Mouse (Mus musculus) liver, postnatal 0 days (tissue): ENCODE measurements at regions not wholly inside any gene's neighbourhood (a gene's known extent, or its start where the extent isn't known, plus 50 kb on each side); places are given as distances from the start of the nearest gene placed in this dataset.

Source experiments
- ATAC-seq: fragments of 200-750 bp; cut with Nextera tagmentation; 2 replicates; pipeline ENCODE4 v1.8.0; 2017; ENCODE audit warnings: mild to moderate bottlenecking, moderate library complexity
- DNase-seq: peaks from one replicate; pipeline ENCODE4 v3.0.0-alpha.2; 2016
- H3K27ac ChIP-seq: fragments of 300-500 bp; sonication (generic); 2 replicates; pipeline ENCODE4 v1.5.1; 2014; ENCODE audit warnings: antibody characterized with exemption, moderate library complexity, mild to moderate bottlenecking, low read depth
- H3K27me3 ChIP-seq: fragments of 300-500 bp; sonication (generic); 2 replicates; pipeline ENCODE4 v1.6.1; 2014; ENCODE audit warnings: low read length, control low read depth, mixed read lengths; ENCODE audit not compliant: insufficient read depth
- H3K36me3 ChIP-seq: fragments of 300-500 bp; sonication (generic); replicated peaks from 2 replicates; pipeline ENCODE4 v1.6.1; 2014; ENCODE audit warnings: mild to moderate bottlenecking, control low read depth, low read length, moderate library complexity, mixed read lengths; ENCODE audit not compliant: insufficient read depth
- H3K4me1 ChIP-seq: fragments of 300-500 bp; sonication (generic); 2 replicates; pipeline ENCODE4 v1.6.1; 2014; ENCODE audit warnings: antibody characterized with exemption, mild to moderate bottlenecking, control low read depth; ENCODE audit not compliant: insufficient read depth
- H3K4me2 ChIP-seq: fragments of 300-500 bp; sonication (generic); 2 replicates; pipeline ENCODE4 v1.6.1; 2014; ENCODE audit warnings: low read depth, mild to moderate bottlenecking, low read length, moderate library complexity, mixed read lengths
- H3K4me3 ChIP-seq: fragments of 300-500 bp; sonication (generic); 2 replicates; pipeline ENCODE4 v1.5.1; 2014; ENCODE audit warnings: low read depth, low read length
- H3K9ac ChIP-seq: fragments of 300-500 bp; sonication (generic); replicated peaks from 2 replicates; pipeline ENCODE4 v1.6.1; 2014; ENCODE audit warnings: mild to moderate bottlenecking, moderate library complexity
- H3K9me3 ChIP-seq: fragments of 300-500 bp; sonication (generic); 2 replicates; pipeline ENCODE4 v1.6.1; 2016; ENCODE audit warnings: mild to moderate bottlenecking, control low read depth, low read length, mixed read lengths
- CTCF ChIP-seq: sonication (generic); IDR thresholded peaks from 2 replicates; pipeline ENCODE4 v1.5.1; 2016; ENCODE audit warnings: antibody characterized with exemption, low read depth
- EP300 ChIP-seq: IDR thresholded peaks from 2 replicates; pipeline ENCODE4 v1.6.1; 2016; ENCODE audit warnings: antibody characterized with exemption, low read depth, mild to moderate bottlenecking
- WGBS: fragments of 180-500 bp; shearing (Covaris S2); extraction: QIAGEN DNeasy Blood & Tissue Kit; methylation state at CpG from one replicate; pipeline ENCODE4 v1.1.7; 2014; ENCODE audit not compliant: insufficient replicate concordance; 5-methylcytosine and 5-hydroxymethylcytosine counted together

DNA sequence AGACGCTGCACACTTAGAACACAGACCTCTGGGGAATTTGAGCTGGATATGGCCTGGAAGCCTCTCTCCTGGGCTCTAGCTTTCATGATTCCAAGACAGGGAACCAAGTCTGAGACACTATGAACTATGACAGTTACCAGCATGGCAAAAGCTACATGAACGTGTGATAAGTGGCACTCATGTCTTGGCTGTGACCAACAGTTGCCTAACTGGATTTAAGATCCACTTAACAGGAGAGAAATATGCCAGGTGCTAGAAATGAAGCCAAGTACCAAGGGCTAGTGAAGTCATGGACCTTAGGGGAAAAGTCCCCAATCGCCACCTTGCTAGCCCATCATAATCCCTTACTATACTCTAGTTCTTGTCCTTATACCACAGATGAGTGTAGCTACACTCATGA lies 65.7 kb downstream of the Gm47996 start:
- H3K4me3 ChIP-seq, result no peak overlapping the region
- DNase-seq, result no peak
- no peak for ATAC-seq
- TF ChIP-seq CTCF (no peak), EP300 (no peak)
- H3K36me3 ChIP-seq, result no peaks in the 10 kb centered on the region
- 77% methylated on average over 3 of the region's 3 CpGs for WGBS
- no peaks in the 10 kb centered on the region for H3K9me3 ChIP-seq
- no peak overlapping the region for H3K27ac ChIP-seq
- no peak overlapping the region for H3K4me2 ChIP-seq
- no peaks in the 10 kb centered on the region for H3K27me3 ChIP-seq
- peaks cover 4% of the 10 kb centered on the region for H3K4me1 ChIP-seq
- no peak overlapping the region for H3K9ac ChIP-seq

GRCm38 (mm10) chr1:151279955-151280354 lies 64.3 kb upstream of the Ivns1abp start:
- Histone ChIP-seq H3K9ac (no peak overlapping the region), H3K27ac (no peak overlapping the region), H3K27me3 (no peaks in the 10 kb centered on the region), H3K36me3 (no peaks in the 10 kb centered on the region), H3K4me2 (no peak overlapping the region), H3K4me1 (no peaks in the 10 kb centered on the region), H3K9me3 (no peaks in the 10 kb centered on the region), H3K4me3 (no peak overlapping the region)
- no peak for DNase-seq
- WGBS, result 84% methylated on average over 3 of the region's 3 CpGs
- TF ChIP-seq CTCF (no peak), EP300 (no peak)
- ATAC-seq, result no peak

- DNase-seq (no peak), ATAC-seq (no peak)
- Histone ChIP-seq H3K9me3 (no peaks in the 10 kb centered on the region), H3K36me3 (no peaks in the 10 kb centered on the region), H3K4me1 (peaks cover 14% of the 10 kb centered on the region; the same call in 1 of the 2 replicates), H3K4me2 (no peak overlapping the region), H3K9ac (no peak overlapping the region), H3K4me3 (no peak overlapping the region), H3K27ac (no peak overlapping the region), H3K27me3 (no peaks in the 10 kb centered on the region)
- no peak for TF ChIP-seq CTCF
- no peak for TF ChIP-seq EP300
- 72% methylated on average over 7 of the region's 7 CpGs for WGBS
These were observed 59.2 kb upstream of the Ivns1abp start for GRCm38 (mm10) chr1:151285045-151285444.

- 25% methylated on average over 12 of the region's 12 CpGs for WGBS
- H3K4me2 ChIP-seq, result peak overlapping the region; percentile 18
- DNase-seq (peak; percentile 48), ATAC-seq (peak; percentile 66)
- H3K27me3 ChIP-seq, result no peaks in the 10 kb centered on the region
- TF ChIP-seq CTCF (no peak), EP300 (no peak)
- no peaks in the 10 kb centered on the region for H3K36me3 ChIP-seq
- no peaks in the 10 kb centered on the region for H3K9me3 ChIP-seq
- peaks cover 14% of the 10 kb centered on the region; the same call in 1 of the 2 replicates for H3K4me1 ChIP-seq
- H3K4me3 ChIP-seq, result peak overlapping the region; percentile 31; the same call in 1 of the 2 replicates
- no peak overlapping the region for H3K9ac ChIP-seq
- H3K27ac ChIP-seq, result peak overlapping the region; percentile 13; the same call in 1 of the 2 replicates
These were observed 56.8 kb upstream of the Ivns1abp start for GRCm38 (mm10) chr1:151287451-151287850.

DNA sequence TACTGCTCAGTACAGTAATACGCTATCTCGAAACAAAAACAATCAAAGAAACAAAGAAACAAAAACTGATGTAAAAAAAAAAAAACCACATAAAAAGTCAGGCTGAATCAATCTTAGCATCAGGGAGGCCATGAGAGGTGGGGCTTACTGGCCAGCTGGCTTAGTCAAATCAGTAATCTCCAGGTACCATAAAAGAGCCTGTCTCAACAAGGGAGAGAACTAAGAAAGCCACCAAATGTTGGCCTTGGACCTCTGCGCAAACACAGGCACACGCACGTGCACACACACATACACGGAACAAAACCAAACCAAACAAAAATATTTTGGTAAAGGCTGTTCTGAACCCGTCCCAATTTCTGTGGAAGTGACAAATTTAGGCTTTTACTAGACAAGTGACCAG lies 55.2 kb upstream of the Ivns1abp start:
- 72% methylated on average over 7 of the region's 7 CpGs for WGBS
- no peak overlapping the region for H3K9ac ChIP-seq
- TF ChIP-seq CTCF, result no peak
- no peak for TF ChIP-seq EP300
- no peak overlapping the region for H3K27ac ChIP-seq
- no peaks in the 10 kb centered on the region for H3K27me3 ChIP-seq
- H3K4me1 ChIP-seq, result peaks cover 14% of the 10 kb centered on the region; the same call in 1 of the 2 replicates
- no peak for DNase-seq
- no peaks in the 10 kb centered on the region for H3K9me3 ChIP-seq
- H3K4me2 ChIP-seq, result no peak overlapping the region
- no peak overlapping the region for H3K4me3 ChIP-seq
- H3K36me3 ChIP-seq, result no peaks in the 10 kb centered on the region
- ATAC-seq, result no peak

GRCm38 (mm10) chr1:151289493-151290258 lies 54.6 kb upstream of the Ivns1abp start:
- Histone ChIP-seq H3K4me1 (peaks cover 14% of the 10 kb centered on the region; the same call in 1 of the 2 replicates), H3K27ac (no peak overlapping the region), H3K27me3 (no peaks in the 10 kb centered on the region), H3K4me2 (no peak overlapping the region), H3K9ac (no peak overlapping the region), H3K4me3 (no peak overlapping the region), H3K9me3 (no peaks in the 10 kb centered on the region), H3K36me3 (no peaks in the 10 kb centered on the region)
- WGBS, result 63% methylated on average over 13 of the region's 13 CpGs
- no peak for TF ChIP-seq EP300
- no peak for TF ChIP-seq CTCF
- ATAC-seq (no peak), DNase-seq (no peak)
